Mouse (Mus musculus) adrenal gland, adult (tissue): ENCODE measurements around the gene 4930558K02Rik.

Source experiments
- DNase-seq, 2 experiments: peaks; one replicate each; pipeline ENCODE4 v3.0.0; 2022 to 2023; ENCODE audit warnings: low spot score in 1 of 2; ENCODE audit not compliant: inconsistent age in 2 of 2

4930558K02Rik gene

DNA sequence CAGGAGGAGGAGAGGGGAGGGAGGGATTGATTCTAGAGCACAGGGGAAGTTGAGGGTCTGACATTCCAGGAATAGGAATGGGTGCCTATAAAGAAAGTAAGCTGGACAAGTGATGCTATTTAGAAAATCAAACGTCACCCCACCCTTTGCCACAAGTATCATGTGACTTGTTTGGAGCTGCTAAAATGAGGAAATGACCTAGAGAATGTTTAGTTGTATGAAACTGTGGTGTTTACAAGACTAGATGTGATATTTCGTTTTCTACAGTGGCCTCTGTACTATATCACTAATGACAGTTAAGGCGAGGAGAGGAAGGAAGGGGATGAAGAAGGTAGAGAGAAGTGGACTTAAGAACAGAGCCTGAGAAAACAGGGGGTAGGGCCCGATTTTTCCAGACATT, 19.3 kb upstream of the 4930558K02Rik start:
- DNase-seq: no peak

- DNase-seq: no peak
Observed at GRCm38 (mm10) chr1:161992389-161992788, 13.0 kb upstream of the 4930558K02Rik start.

DNA sequence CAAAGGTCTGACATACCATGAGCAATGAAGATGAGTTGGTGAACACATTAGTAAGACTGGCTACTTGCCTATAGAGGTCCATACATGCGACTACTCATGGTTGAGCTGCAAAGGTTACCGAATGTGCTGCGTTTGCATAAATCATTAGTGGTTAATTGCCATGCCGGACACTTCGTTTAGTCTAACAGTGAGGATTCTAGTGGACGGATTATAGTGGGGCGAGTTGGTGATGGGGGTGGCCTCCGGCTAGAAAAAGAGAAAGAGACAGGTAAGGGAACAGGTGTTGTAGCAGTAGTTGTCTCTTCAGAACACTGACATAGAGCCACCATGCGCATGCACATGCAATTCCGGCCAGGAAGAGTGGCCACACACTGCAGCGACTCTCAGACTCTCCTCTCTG, 12.4 kb upstream of the 4930558K02Rik start:
- no peak for DNase-seq

GRCm38 (mm10) chr1:161990684-161991578, 11.5 kb upstream of the 4930558K02Rik start:
- no peak for DNase-seq

DNA sequence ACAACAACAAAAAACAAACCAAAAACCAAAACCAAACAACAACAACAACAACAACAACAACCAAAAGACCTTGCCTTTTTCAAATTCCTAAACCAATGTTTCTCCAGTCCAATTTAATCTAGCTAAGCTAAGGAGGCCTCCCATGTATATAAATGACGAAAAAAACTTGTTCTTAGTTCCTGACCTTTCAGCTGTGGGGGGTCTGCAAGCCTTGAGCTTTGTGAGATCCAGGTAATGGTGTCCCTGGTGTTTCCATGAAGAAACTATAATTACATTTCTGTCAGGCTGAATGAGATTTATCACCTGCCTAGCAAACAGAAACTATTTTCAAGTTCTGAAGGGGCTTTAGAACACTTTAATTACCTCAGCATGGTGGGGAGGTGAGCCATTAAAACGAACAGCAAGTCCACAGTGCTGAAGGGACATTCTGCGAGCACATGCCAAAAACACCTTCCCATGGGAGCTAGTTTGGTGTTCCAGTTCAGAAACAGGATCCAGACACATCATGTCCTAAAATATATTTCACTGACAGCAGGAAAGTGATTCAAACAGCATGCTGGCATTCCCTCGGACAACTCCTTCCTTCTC, 4.6 kb upstream of the 4930558K02Rik start:
- no peak for DNase-seq

- DNase-seq: no peak
Observed at GRCm38 (mm10) chr1:161983451-161983850, 4.0 kb upstream of the 4930558K02Rik start.

GRCm38 (mm10) chr1:161980626-161981298, 1.3 kb upstream of the 4930558K02Rik start:
- DNase-seq: no peak

DNA sequence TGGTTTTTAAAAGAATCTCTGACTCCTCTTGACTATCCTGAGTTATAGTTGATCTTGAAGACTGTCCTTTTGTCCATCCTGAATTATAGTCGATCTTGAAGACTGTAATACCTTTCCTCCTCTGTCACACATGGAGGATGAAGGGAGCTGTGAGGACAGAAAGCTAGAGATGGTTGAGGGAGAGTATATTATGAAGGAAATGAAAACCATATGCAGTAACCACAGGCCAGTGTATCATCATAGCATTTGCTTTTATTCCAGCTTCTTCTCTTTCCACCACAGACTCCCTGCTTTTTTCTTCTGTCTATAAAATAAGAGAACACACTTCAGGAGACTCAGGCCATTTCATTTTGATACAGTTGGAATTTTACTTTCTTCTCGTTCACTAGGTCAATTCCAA, 610 bp upstream of the 4930558K02Rik start:
- DNase-seq: no peak

DNA sequence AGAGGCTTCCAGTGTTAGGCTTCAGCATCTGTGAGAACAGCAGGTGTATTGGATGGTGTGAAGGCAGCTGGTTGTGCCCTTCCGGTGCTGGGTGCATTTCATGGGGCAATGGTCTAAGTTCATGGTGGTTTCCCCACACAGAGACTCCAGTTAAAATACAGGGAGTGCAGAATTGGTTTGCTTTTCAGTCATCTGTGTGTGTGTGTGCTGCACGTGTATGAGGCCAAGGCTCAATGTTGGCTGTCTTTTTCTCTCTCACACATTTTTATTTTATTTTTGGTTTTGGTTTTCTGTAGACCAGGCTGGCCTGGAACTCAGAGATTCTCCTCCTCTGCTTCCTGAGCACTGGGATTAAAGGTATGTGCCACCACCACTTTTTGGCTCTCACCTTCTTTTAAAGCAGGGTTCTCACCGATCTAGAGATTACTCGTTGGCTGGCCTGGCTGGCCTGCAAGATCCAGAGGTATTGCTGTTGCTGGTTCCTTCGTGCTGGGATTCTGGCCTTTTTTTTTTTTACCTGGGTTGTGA, 1.2 kb downstream of the 4930558K02Rik start:
- no peak for DNase-seq

DNA sequence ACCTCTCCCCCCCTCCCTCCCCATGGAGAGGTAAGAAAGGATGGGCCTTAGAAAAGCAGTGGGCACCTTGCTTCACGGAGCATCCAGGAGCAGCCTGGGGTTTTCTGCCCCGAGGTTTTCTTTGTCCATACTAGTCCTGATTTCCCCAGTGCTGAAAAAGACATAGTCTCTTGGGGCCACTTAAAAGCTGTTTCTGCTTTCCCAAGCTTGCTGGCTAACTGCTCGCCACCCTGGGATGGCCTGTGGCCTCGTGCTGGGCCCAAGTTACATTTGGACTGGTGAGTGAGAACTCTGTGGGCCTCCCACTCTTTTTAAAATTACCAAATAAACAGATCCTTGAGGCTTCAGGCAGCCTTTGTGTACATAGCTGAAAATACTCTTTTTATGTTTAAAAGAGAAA, 2.1 kb downstream of the 4930558K02Rik start:
- peak in 1 of 2 experiments; percentile 43 for DNase-seq

GRCm38 (mm10) chr1:161976255-161977182, 2.9 kb downstream of the 4930558K02Rik start:
- DNase-seq: peak; percentile 58 to 93

- DNase-seq: no peak
Observed at GRCm38 (mm10) chr1:161972233-161972632, 7.2 kb downstream of the 4930558K02Rik start.

GRCm38 (mm10) chr1:161970874-161971273, 8.6 kb downstream of the 4930558K02Rik start:
- DNase-seq: no peak

GRCm38 (mm10) chr1:161968589-161969407, 10.6 kb downstream of the 4930558K02Rik start, which contains the start of gene Pigc:
Pigc (plus strand) TSS chr1:161969186.
- DNase-seq: peak; percentile 94 to 98

GRCm38 (mm10) chr1:161967936-161968335, 11.5 kb downstream of the 4930558K02Rik start:
- DNase-seq: no peak

DNA sequence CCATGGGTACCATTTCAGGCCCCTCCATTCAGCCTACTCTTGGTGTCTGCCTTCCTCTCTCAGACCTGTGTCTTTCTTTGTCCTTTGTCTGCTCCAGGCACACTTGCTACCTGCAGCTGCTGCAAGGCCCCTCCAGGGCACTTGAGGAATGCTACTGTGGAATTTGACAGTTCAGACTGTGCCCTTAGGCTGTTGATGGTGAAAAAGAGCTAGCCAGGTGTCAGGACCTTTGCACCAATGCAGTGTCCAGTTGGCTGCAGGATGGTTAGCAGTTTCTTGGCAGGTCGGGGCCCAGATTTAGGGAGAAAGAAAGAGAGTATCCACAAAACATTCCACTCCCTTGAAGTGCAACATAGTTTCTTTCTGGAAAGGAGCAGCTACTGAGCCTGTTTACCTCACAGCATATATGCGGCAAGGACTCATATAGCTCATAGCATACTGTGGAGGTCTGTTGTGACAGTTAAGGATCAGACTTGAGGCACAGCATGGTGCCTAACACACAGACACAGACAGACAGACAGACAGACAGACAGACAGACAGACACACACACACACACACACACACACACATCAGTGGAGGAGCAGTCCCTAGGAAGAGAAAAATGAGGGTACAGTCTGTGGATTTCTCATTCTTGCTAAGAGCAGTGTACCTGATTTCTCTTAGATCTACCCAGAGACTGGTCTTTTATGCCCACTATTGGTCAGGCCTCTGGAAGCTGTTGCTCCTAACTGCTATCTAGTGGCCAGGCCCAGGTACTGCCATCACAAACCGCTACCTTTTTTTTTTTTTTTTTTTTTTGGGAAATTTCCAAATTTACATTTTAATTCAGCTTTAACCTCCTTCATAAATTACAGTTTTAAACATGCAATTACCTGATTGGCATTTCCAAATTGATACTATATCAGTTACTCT, 16.7 kb downstream of the 4930558K02Rik start:
- peak in 1 of 2 experiments; percentile 51 for DNase-seq

DNA sequence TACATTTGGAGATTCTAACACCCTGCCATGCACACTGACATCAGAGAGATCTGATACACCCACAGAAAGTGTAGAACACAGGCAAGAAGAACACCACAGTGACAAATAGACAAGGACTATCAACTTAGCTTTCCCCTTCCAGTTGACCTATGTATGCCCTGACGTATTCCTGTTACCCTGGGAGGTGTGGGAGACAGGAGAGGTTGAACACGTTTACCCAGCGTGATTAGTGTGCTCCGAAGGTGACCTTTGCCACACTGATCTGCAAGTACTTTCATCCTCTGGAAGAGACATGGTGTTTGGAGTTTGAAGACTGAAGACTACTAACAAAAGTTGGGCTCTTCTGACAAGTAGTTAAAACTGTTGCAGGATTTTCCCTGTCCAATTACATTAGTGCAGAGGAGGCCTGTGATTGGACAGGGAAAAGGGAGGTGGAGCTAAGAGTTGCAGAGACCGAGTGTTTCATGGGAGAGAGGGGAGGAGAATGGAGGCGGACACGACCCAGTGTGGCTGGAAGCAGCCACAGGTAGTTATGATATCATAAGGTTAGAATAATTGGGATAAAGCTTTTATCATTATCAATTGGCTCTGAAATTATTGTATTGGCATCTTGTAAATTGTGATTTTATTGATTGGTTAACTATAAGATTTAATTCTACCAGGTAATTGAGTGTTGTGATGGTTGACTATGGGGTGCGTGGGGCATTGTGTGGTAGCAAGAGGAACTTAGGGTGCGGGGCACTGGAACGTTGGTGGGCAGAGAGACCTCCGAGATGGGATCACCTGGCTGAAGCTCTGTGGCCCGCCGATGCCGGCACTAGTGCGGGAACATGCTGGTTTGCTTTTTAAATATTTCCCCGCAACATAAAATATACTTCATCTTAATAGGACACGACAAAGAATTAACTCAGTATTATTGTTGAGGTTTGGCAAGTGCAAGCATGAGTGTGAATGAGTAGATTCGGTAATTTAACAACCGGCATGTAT, 21.2 kb downstream of the 4930558K02Rik start:
- DNase-seq: no peak
